Mouse (Mus musculus): ENCODE measurements around the gene Olfr213. TPM values are rescaled to one million over a fixed set of nuclear protein-coding genes. Genes with fewer than 3 reads are reported as not detected.

Gene Olfr213
- polyA plus RNA-seq, 1 experiment from 2014 or later: not detected

Other genes with a start within 250 kb of the Olfr213 start
- gene March8, start 200.4 kb upstream of the Olfr213 start, polyA plus RNA-seq (2015; fragmentation: Nextera tagmentation; extraction: Ambion mirVana): 64.4 and 68.3 TPM in 2 replicates
- 0.56 and 0.75 TPM in 2 replicates for gene Alox5, start 77.3 kb upstream of the Olfr213 start, polyA plus RNA-seq (2015; fragmentation: Nextera tagmentation; extraction: Ambion mirVana)
- gene Olfr211, start 49.4 kb upstream of the Olfr213 start, polyA plus RNA-seq (2015; fragmentation: Nextera tagmentation; extraction: Ambion mirVana): not detected in 2 replicates
- gene Olfr212, start 31.9 kb upstream of the Olfr213 start, polyA plus RNA-seq (2015; fragmentation: Nextera tagmentation; extraction: Ambion mirVana): not detected in 2 replicates
- gene Gm5580, start 12.7 kb downstream of the Olfr213 start, polyA plus RNA-seq (2015; fragmentation: Nextera tagmentation; extraction: Ambion mirVana): 0.39 and 0.43 TPM in 2 replicates
- gene Olfr214, start 15.8 kb downstream of the Olfr213 start, polyA plus RNA-seq (2015; fragmentation: Nextera tagmentation; extraction: Ambion mirVana): 0.05 TPM in 1 of 2 replicates, not detected in the other
- gene Olfr215, start 45.7 kb downstream of the Olfr213 start, polyA plus RNA-seq (2015; fragmentation: Nextera tagmentation; extraction: Ambion mirVana): not detected in 2 replicates
- gene Zfp422, start 90.5 kb downstream of the Olfr213 start, polyA plus RNA-seq (2015; fragmentation: Nextera tagmentation; extraction: Ambion mirVana): 131 and 135 TPM in 2 replicates
- gene Depp1, start 112.2 kb downstream of the Olfr213 start, polyA plus RNA-seq (2015; fragmentation: Nextera tagmentation; extraction: Ambion mirVana): 10.8 and 12.2 TPM in 2 replicates
- 29.4 and 29.9 TPM in 2 replicates for gene Rassf4, start 135.5 kb downstream of the Olfr213 start, polyA plus RNA-seq (2015; fragmentation: Nextera tagmentation; extraction: Ambion mirVana)
- 1.7 and 2.9 TPM in 2 replicates for gene Tmem72, start 178.5 kb downstream of the Olfr213 start, polyA plus RNA-seq (2015; fragmentation: Nextera tagmentation; extraction: Ambion mirVana)

Measured in hindbrain, embryonic 15.5 days (tissue).